Mouse (Mus musculus): Measurements from ENCODE around the gene Coro1b. TPM values are rescaled to one million over a fixed set of nuclear protein-coding genes. Genes with fewer than 3 reads are reported as not detected.

The Coro1b gene
- polyA plus RNA-seq, 1 experiment = 238 TPM

- Histone ChIP-seq H3K79me2 (ENCODE audit: control insufficient read depth, insufficient read depth) (peaks cover 15% of the 10 kb centered on the region), H3K36me3 (ENCODE audit: control insufficient read depth, insufficient read depth) (peaks cover 11% of the 10 kb centered on the region), H3K4me3 (no peak within 1 kb of the TSS), H3K4me2 (ENCODE audit: low read depth) (no peak within 1 kb of the TSS), H3K27me3 (ENCODE audit: control insufficient read depth, insufficient read depth, insufficient read length) (no peaks in the 10 kb centered on the region), H3ac (ENCODE audit: control insufficient read depth, insufficient read length) (no peak within 1 kb of the TSS)
- TF ChIP-seq USF1 (IDR thresholded peaks at IDR 0.05; ENCODE audit: low read depth) (no peak), TCF3 (IDR thresholded peaks at IDR 0.05; ENCODE audit: insufficient read length, low read depth) (no peak), E2F4 (IDR thresholded peaks at IDR 0.05; ENCODE audit: insufficient read depth) (no peak), TCF12 (IDR thresholded peaks at IDR 0.05; ENCODE audit: insufficient read depth, poor library complexity, severe bottlenecking) (no peak), MYOD1 (IDR thresholded peaks at IDR 0.05; ENCODE audit: control insufficient read depth in 1 of 3, insufficient read length in 2 of 3, low read depth in 2 of 3) (no peak), REST (IDR thresholded peaks at IDR 0.05; ENCODE audit: insufficient read depth, insufficient read length) (no peak), CEBPB (IDR thresholded peaks at IDR 0.05; ENCODE audit: insufficient read depth, poor library complexity, severe bottlenecking) (no peak), POLR2AphosphoS2 (IDR thresholded peaks at IDR 0.05; ENCODE audit: insufficient read length, low read depth) (no peak), POLR2A (IDR thresholded peaks at IDR 0.05; ENCODE audit: insufficient read length, low read depth) (no peak), SRF (IDR thresholded peaks at IDR 0.05; ENCODE audit: control insufficient read depth, insufficient read length, low read depth) (no peak), MAX (IDR thresholded peaks at IDR 0.05; ENCODE audit: low read depth) (no peak), MYOG (IDR thresholded peaks at IDR 0.05; ENCODE audit: control insufficient read depth in 1 of 3, insufficient read depth in 1 of 3, insufficient read length in 2 of 3, low read depth in 2 of 3) (no peak)
These were observed 4.8 kb downstream of the Coro1b start, which contains the start of gene Ptprcap for GRCm38 (mm10) chr19:4153232-4153654. Gene Ptprcap (plus strand): TSS chr19:4153604.

- no peak overlapping the region for H3K4me3 ChIP-seq
- TF ChIP-seq POLR2AphosphoS2 (IDR thresholded peaks at IDR 0.05; ENCODE audit: insufficient read length, low read depth) = peak; percentile 73
- TF ChIP-seq POLR2A (IDR thresholded peaks at IDR 0.05; ENCODE audit: insufficient read length, low read depth) = peak; percentile 10
- TF ChIP-seq MYOD1 (IDR thresholded peaks at IDR 0.05; ENCODE audit: control insufficient read depth in 1 of 3, insufficient read length in 2 of 3, low read depth in 2 of 3) = no peak
- H3K4me2 ChIP-seq (ENCODE audit: low read depth) = no peak overlapping the region
- no peak overlapping the region for H3ac ChIP-seq (ENCODE audit: control insufficient read depth, insufficient read length)
- H3K36me3 ChIP-seq (ENCODE audit: control insufficient read depth, insufficient read depth) = peaks cover 13% of the 10 kb centered on the region
- no peaks in the 10 kb centered on the region for H3K27me3 ChIP-seq (ENCODE audit: control insufficient read depth, insufficient read depth, insufficient read length)
- H3K79me2 ChIP-seq (ENCODE audit: control insufficient read depth, insufficient read depth) = peaks cover 4% of the 10 kb centered on the region
These were observed 6.2 kb downstream of the Coro1b start for GRCm38 (mm10) chr19:4154437-4155222.

GRCm38 (mm10) chr19:4155223-4156072 lies 7.0 kb downstream of the Coro1b start:
- TF ChIP-seq TCF12 (IDR thresholded peaks at IDR 0.05; ENCODE audit: insufficient read depth, poor library complexity, severe bottlenecking) = no peak
- TF ChIP-seq MYOD1 (IDR thresholded peaks at IDR 0.05; ENCODE audit: control insufficient read depth in 1 of 3, insufficient read length in 2 of 3, low read depth in 2 of 3) = no peak
- no peak for TF ChIP-seq MAX (IDR thresholded peaks at IDR 0.05; ENCODE audit: low read depth)
- no peak for TF ChIP-seq TCF3 (IDR thresholded peaks at IDR 0.05; ENCODE audit: insufficient read length, low read depth)
- no peak for TF ChIP-seq USF1 (IDR thresholded peaks at IDR 0.05; ENCODE audit: low read depth)
- no peak for TF ChIP-seq POLR2AphosphoS2 (IDR thresholded peaks at IDR 0.05; ENCODE audit: insufficient read length, low read depth)
- no peak for TF ChIP-seq SRF (IDR thresholded peaks at IDR 0.05; ENCODE audit: control insufficient read depth, insufficient read length, low read depth)
- no peak for TF ChIP-seq CEBPB (IDR thresholded peaks at IDR 0.05; ENCODE audit: insufficient read depth, poor library complexity, severe bottlenecking)
- TF ChIP-seq REST (IDR thresholded peaks at IDR 0.05; ENCODE audit: insufficient read depth, insufficient read length) = no peak
- no peak for TF ChIP-seq POLR2A (IDR thresholded peaks at IDR 0.05; ENCODE audit: insufficient read length, low read depth)
- no peak for TF ChIP-seq E2F4 (IDR thresholded peaks at IDR 0.05; ENCODE audit: insufficient read depth)
- TF ChIP-seq MYOG (IDR thresholded peaks at IDR 0.05; ENCODE audit: control insufficient read depth in 1 of 3, insufficient read depth in 1 of 3, insufficient read length in 2 of 3, low read depth in 2 of 3) = no peak
- Histone ChIP-seq H3K4me3 (no peak overlapping the region), H3K27me3 (ENCODE audit: control insufficient read depth, insufficient read depth, insufficient read length) (no peaks in the 10 kb centered on the region), H3K36me3 (ENCODE audit: control insufficient read depth, insufficient read depth) (peaks cover 14% of the 10 kb centered on the region), H3K4me2 (ENCODE audit: low read depth) (no peak overlapping the region), H3K79me2 (ENCODE audit: control insufficient read depth, insufficient read depth) (no peaks in the 10 kb centered on the region), H3ac (ENCODE audit: control insufficient read depth, insufficient read length) (no peak overlapping the region)

GRCm38 (mm10) chr19:4156073-4156579 lies 7.7 kb downstream of the Coro1b start:
- Histone ChIP-seq H3K27me3 (ENCODE audit: control insufficient read depth, insufficient read depth, insufficient read length) (no peaks in the 10 kb centered on the region), H3K4me3 (no peak overlapping the region), H3K79me2 (ENCODE audit: control insufficient read depth, insufficient read depth) (no peaks in the 10 kb centered on the region), H3K36me3 (ENCODE audit: control insufficient read depth, insufficient read depth) (peaks cover 12% of the 10 kb centered on the region), H3K4me2 (ENCODE audit: low read depth) (no peak overlapping the region), H3ac (ENCODE audit: control insufficient read depth, insufficient read length) (no peak overlapping the region)
- TF ChIP-seq POLR2A (IDR thresholded peaks at IDR 0.05; ENCODE audit: insufficient read length, low read depth) (peak; percentile 21), MYOD1 (IDR thresholded peaks at IDR 0.05; ENCODE audit: control insufficient read depth in 1 of 3, insufficient read length in 2 of 3, low read depth in 2 of 3) (peak in 1 of 3 experiments; percentile 8), MYOG (IDR thresholded peaks at IDR 0.05; ENCODE audit: control insufficient read depth in 1 of 3, insufficient read depth in 1 of 3, insufficient read length in 2 of 3, low read depth in 2 of 3) (peak in 1 of 3 experiments; percentile 9), CEBPB (IDR thresholded peaks at IDR 0.05; ENCODE audit: insufficient read depth, poor library complexity, severe bottlenecking) (no peak), E2F4 (IDR thresholded peaks at IDR 0.05; ENCODE audit: insufficient read depth) (no peak), POLR2AphosphoS2 (IDR thresholded peaks at IDR 0.05; ENCODE audit: insufficient read length, low read depth) (peak; percentile 47)

All from myocyte (in vitro differentiated cells).